Mouse (Mus musculus): Measurements from ENCODE around the gene Psme1. TPM values are rescaled to one million over a fixed set of nuclear protein-coding genes. Genes with fewer than 3 reads are reported as not detected.
A peak's percentile ranks its signal among the peaks of the same experiment; 100 is the strongest.

The Psme1 gene
- total RNA-seq, 1 experiment = 32.8 TPM

- H3K9ac ChIP-seq (ENCODE audit: insufficient read depth, low read depth, low read length, poor library complexity, severe bottlenecking) = peak within 1 kb of the TSS; percentile 12; the same call in 1 of the 2 replicates
- H3K9me3 ChIP-seq (ENCODE audit: control insufficient read depth, insufficient read depth, low read depth, low read length) = no peaks in the 10 kb centered on the region
- peaks cover 2% of the 10 kb centered on the region; the same call in 1 of the 2 replicates for H3K36me3 ChIP-seq (ENCODE audit: control insufficient read depth, insufficient read depth, low read length, poor library complexity, severe bottlenecking)
- TF ChIP-seq MAFK (IDR thresholded peaks at IDR 0.05; ENCODE audit: insufficient read depth, low read depth, low read length) (no peak), CHD2 (IDR thresholded peaks at IDR 0.05; ENCODE audit: low read depth, low read length) (peak; percentile 60), HCFC1 (IDR thresholded peaks at IDR 0.05; ENCODE audit: borderline replicate concordance, insufficient read depth, low read length) (no peak), ZC3H11A (IDR thresholded peaks at IDR 0.05; ENCODE audit: borderline replicate concordance, low read depth, low read length) (no peak), ZNF384 (IDR thresholded peaks at IDR 0.05; ENCODE audit: low read depth, low read length) (no peak)
- H3K4me1 ChIP-seq (ENCODE audit: control insufficient read depth in 2 of 2, insufficient read depth in 2 of 2, low read length in 2 of 2, poor library complexity in 1 of 2) = peaks cover 0 to 8% of the 10 kb centered on the region in 2 experiments; a peak in 2 of 4 replicates
- no peak within 1 kb of the TSS for H3K27ac ChIP-seq (ENCODE audit: insufficient read depth, low read depth, low read length, poor library complexity, severe bottlenecking)
- peak within 1 kb of the TSS; percentile 27 to 40 for H3K4me3 ChIP-seq (ENCODE audit: insufficient read depth in 1 of 2, low read depth in 1 of 2, low read length in 2 of 2, poor library complexity in 1 of 2, severe bottlenecking in 1 of 2)
- in situ Hi-C loops (cut with MboI; ENCODE audit: low sequenced_read_pairs in 2 of 2, unreplicated experiment in 2 of 2) = no loop called here
- DNase-seq (ENCODE audit: low read depth, low spot score) = peak; percentile 90
Measured at GRCm38 (mm10) chr14:55617822-55618221, 39.9 kb downstream of the Psme1 start, which contains the start of gene Rec8. TSS of gene Rec8 (plus strand) at chr14:55618037.

- TF ChIP-seq ZC3H11A (IDR thresholded peaks at IDR 0.05; ENCODE audit: borderline replicate concordance, low read depth, low read length) (no peak), CHD2 (IDR thresholded peaks at IDR 0.05; ENCODE audit: low read depth, low read length) (no peak), HCFC1 (IDR thresholded peaks at IDR 0.05; ENCODE audit: borderline replicate concordance, insufficient read depth, low read length) (no peak), ZNF384 (IDR thresholded peaks at IDR 0.05; ENCODE audit: low read depth, low read length) (no peak), MAFK (IDR thresholded peaks at IDR 0.05; ENCODE audit: insufficient read depth, low read depth, low read length) (no peak)
- in situ Hi-C loops (cut with MboI; ENCODE audit: low sequenced_read_pairs in 2 of 2, unreplicated experiment in 2 of 2) = no loop called here
- Histone ChIP-seq H3K9me3 (ENCODE audit: control insufficient read depth, insufficient read depth, low read depth, low read length) (no peaks in the 10 kb centered on the region), H3K9ac (ENCODE audit: insufficient read depth, low read depth, low read length, poor library complexity, severe bottlenecking) (no peak overlapping the region; the same call in 1 of the 2 replicates), H3K36me3 (ENCODE audit: control insufficient read depth, insufficient read depth, low read length, poor library complexity, severe bottlenecking) (peaks cover 2% of the 10 kb centered on the region; the same call in 1 of the 2 replicates), H3K4me3 (ENCODE audit: insufficient read depth in 1 of 2, low read depth in 1 of 2, low read length in 2 of 2, poor library complexity in 1 of 2, severe bottlenecking in 1 of 2) (peak overlapping the region; percentile 27 to 40), H3K4me1 (ENCODE audit: control insufficient read depth in 2 of 2, insufficient read depth in 2 of 2, low read length in 2 of 2, poor library complexity in 1 of 2) (peaks cover 0 to 11% of the 10 kb centered on the region in 2 experiments; a peak in 2 of 4 replicates), H3K27ac (ENCODE audit: insufficient read depth, low read depth, low read length, poor library complexity, severe bottlenecking) (no peak overlapping the region)
- DNase-seq (ENCODE audit: low read depth, low spot score) = no peak
Measured at GRCm38 (mm10) chr14:55618486-55619195, 40.7 kb downstream of the Psme1 start.

GRCm38 (mm10) chr14:55628077-55628827 is 50.3 kb downstream of the Psme1 start:
- in situ Hi-C loops (cut with MboI; ENCODE audit: low sequenced_read_pairs in 2 of 2, unreplicated experiment in 2 of 2) = no loop called here
- no peak overlapping the region for H3K4me3 ChIP-seq (ENCODE audit: insufficient read depth in 1 of 2, low read depth in 1 of 2, low read length in 2 of 2, poor library complexity in 1 of 2, severe bottlenecking in 1 of 2)
- no peak overlapping the region for H3K9ac ChIP-seq (ENCODE audit: insufficient read depth, low read depth, low read length, poor library complexity, severe bottlenecking)
- H3K36me3 ChIP-seq (ENCODE audit: control insufficient read depth, insufficient read depth, low read length, poor library complexity, severe bottlenecking) = peaks cover 80% of the 10 kb centered on the region
- no peak for DNase-seq (ENCODE audit: low read depth, low spot score)
- no peaks in the 10 kb centered on the region for H3K9me3 ChIP-seq (ENCODE audit: control insufficient read depth, insufficient read depth, low read depth, low read length)
- H3K4me1 ChIP-seq (ENCODE audit: control insufficient read depth in 2 of 2, insufficient read depth in 2 of 2, low read length in 2 of 2, poor library complexity in 1 of 2) = 0 out of 4 replicates have a peak, but pooled peaks cover 0 to under 1% of the 10 kb centered on the region in 2 experiments
- no peak for TF ChIP-seq CHD2 (IDR thresholded peaks at IDR 0.05; ENCODE audit: low read depth, low read length)
- no peak for TF ChIP-seq HCFC1 (IDR thresholded peaks at IDR 0.05; ENCODE audit: borderline replicate concordance, insufficient read depth, low read length)
- TF ChIP-seq ZC3H11A (IDR thresholded peaks at IDR 0.05; ENCODE audit: borderline replicate concordance, low read depth, low read length) = no peak
- no peak for TF ChIP-seq ZNF384 (IDR thresholded peaks at IDR 0.05; ENCODE audit: low read depth, low read length)
- no peak for TF ChIP-seq MAFK (IDR thresholded peaks at IDR 0.05; ENCODE audit: insufficient read depth, low read depth, low read length)
- no peak overlapping the region for H3K27ac ChIP-seq (ENCODE audit: insufficient read depth, low read depth, low read length, poor library complexity, severe bottlenecking)

- Histone ChIP-seq H3K36me3 (ENCODE audit: control insufficient read depth, insufficient read depth, low read length, poor library complexity, severe bottlenecking) (peaks cover 90% of the 10 kb centered on the region), H3K4me3 (ENCODE audit: insufficient read depth in 1 of 2, low read depth in 1 of 2, low read length in 2 of 2, poor library complexity in 1 of 2, severe bottlenecking in 1 of 2) (no peak overlapping the region), H3K4me1 (ENCODE audit: control insufficient read depth in 2 of 2, insufficient read depth in 2 of 2, low read length in 2 of 2, poor library complexity in 1 of 2) (peaks cover 0 to 5% of the 10 kb centered on the region in 2 experiments; a peak in 1 of 4 replicates), H3K9ac (ENCODE audit: insufficient read depth, low read depth, low read length, poor library complexity, severe bottlenecking) (no peak overlapping the region), H3K27ac (ENCODE audit: insufficient read depth, low read depth, low read length, poor library complexity, severe bottlenecking) (no peak overlapping the region), H3K9me3 (ENCODE audit: control insufficient read depth, insufficient read depth, low read depth, low read length) (no peaks in the 10 kb centered on the region)
- in situ Hi-C loops (cut with MboI; ENCODE audit: low sequenced_read_pairs in 2 of 2, unreplicated experiment in 2 of 2) = no loop called here
- peak; percentile 50 for DNase-seq (ENCODE audit: low read depth, low spot score)
- TF ChIP-seq HCFC1 (IDR thresholded peaks at IDR 0.05; ENCODE audit: borderline replicate concordance, insufficient read depth, low read length) (no peak), ZNF384 (IDR thresholded peaks at IDR 0.05; ENCODE audit: low read depth, low read length) (0 out of 2 replicates have a peak, but pooled peaks have one; percentile 53)
Measured at GRCm38 (mm10) chr14:55629312-55629711, 51.4 kb downstream of the Psme1 start.

Other genes starting within 250 kb of the Psme1 start
- 14.6 and 14.9 TPM in 2 replicates for gene Dhrs4, start 99.4 kb upstream of the Psme1 start, total RNA-seq (2012; rRNA removed)
- 0.58 and 1.1 TPM in 2 replicates for gene Carmil3, start 87.5 kb upstream of the Psme1 start, total RNA-seq (2012; rRNA removed)
- 0.21 TPM in 1 of 2 replicates, not detected in the other for gene Cpne6, start 67.7 kb upstream of the Psme1 start, total RNA-seq (2012; rRNA removed)
- not detected in 2 replicates for gene Nrl, start 53.1 kb upstream of the Psme1 start, total RNA-seq (2012; rRNA removed)
- gene Pck2, start 37.9 kb upstream of the Psme1 start, total RNA-seq (2012; rRNA removed) = 28.5 and 108 TPM in 2 replicates
- gene Dcaf11, start 18.1 kb upstream of the Psme1 start, total RNA-seq (2012; rRNA removed) = 17.5 and 28.8 TPM in 2 replicates
- gene A730061H03Rik, start 17.7 kb upstream of the Psme1 start, total RNA-seq (2012; rRNA removed) = not detected in 2 replicates
- gene Fitm1, start 2.5 kb upstream of the Psme1 start, total RNA-seq (2012; rRNA removed) = 0.71 and 1.6 TPM in 2 replicates
- 4.9 and 9.2 TPM in 2 replicates for gene Emc9, start 7.2 kb downstream of the Psme1 start, total RNA-seq (2012; rRNA removed)
- 44.0 and 74.3 TPM in 2 replicates for gene Psme2, start 13.0 kb downstream of the Psme1 start, total RNA-seq (2012; rRNA removed)
- gene Rnf31, start 13.6 kb downstream of the Psme1 start, total RNA-seq (2012; rRNA removed) = 13.1 and 33.7 TPM in 2 replicates
- gene Irf9, start 25.4 kb downstream of the Psme1 start, total RNA-seq (2012; rRNA removed) = 5.8 and 17.5 TPM in 2 replicates
- gene Rec8, start 39.9 kb downstream of the Psme1 start, total RNA-seq (2012; rRNA removed) = 5.8 and 11.8 TPM in 2 replicates
- 62.9 and 111 TPM in 2 replicates for gene Ipo4, start 57.8 kb downstream of the Psme1 start, total RNA-seq (2012; rRNA removed)
- gene Gm49378, start 59.8 kb downstream of the Psme1 start, total RNA-seq (2012; rRNA removed) = not detected in 2 replicates
- 41.1 and 76.1 TPM in 2 replicates for gene Tm9sf1, start 65.7 kb downstream of the Psme1 start, total RNA-seq (2012; rRNA removed)
- gene Tssk4, start 72.1 kb downstream of the Psme1 start, total RNA-seq (2012; rRNA removed) = not detected in 2 replicates
- gene Mdp1, start 82.4 kb downstream of the Psme1 start, total RNA-seq (2012; rRNA removed) = 13.0 and 16.5 TPM in 2 replicates
- gene Gmpr2, start 93.8 kb downstream of the Psme1 start, total RNA-seq (2012; rRNA removed) = 15.3 and 18.2 TPM in 2 replicates
- 187 and 253 TPM in 2 replicates for gene Nedd8, start 94.0 kb downstream of the Psme1 start, total RNA-seq (2012; rRNA removed)
- 26.1 and 60.9 TPM in 2 replicates for gene Tinf2, start 103.7 kb downstream of the Psme1 start, total RNA-seq (2012; rRNA removed)
- gene Tgm1, start 135.8 kb downstream of the Psme1 start, total RNA-seq (2012; rRNA removed) = 13.4 and 31.6 TPM in 2 replicates
- 34.0 and 95.5 TPM in 2 replicates for gene Rabggta, start 144.1 kb downstream of the Psme1 start, total RNA-seq (2012; rRNA removed)
- gene Dhrs1, start 167.6 kb downstream of the Psme1 start, total RNA-seq (2012; rRNA removed) = 9.6 and 18.0 TPM in 2 replicates
- 30.0 and 38.3 TPM in 2 replicates for gene Nop9, start 167.6 kb downstream of the Psme1 start, total RNA-seq (2012; rRNA removed)
- 2.2 and 4.1 TPM in 2 replicates for gene Cideb, start 180.3 kb downstream of the Psme1 start, total RNA-seq (2012; rRNA removed)
- 1.5 and 7.1 TPM in 2 replicates for gene Ltb4r2, start 183.3 kb downstream of the Psme1 start, total RNA-seq (2012; rRNA removed)
- 0.67 and 2.1 TPM in 2 replicates for gene Ltb4r1, start 187.8 kb downstream of the Psme1 start, total RNA-seq (2012; rRNA removed)
- 0.27 and 0.32 TPM in 2 replicates for gene Adcy4, start 206.0 kb downstream of the Psme1 start, total RNA-seq (2012; rRNA removed)
- 9.0 and 17.8 TPM in 2 replicates for gene Ripk3, start 210.7 kb downstream of the Psme1 start, total RNA-seq (2012; rRNA removed)
- 6.4 and 25.4 TPM in 2 replicates for gene Nfatc4, start 245.0 kb downstream of the Psme1 start, total RNA-seq (2012; rRNA removed)